Mouse (Mus musculus): Measurements from ENCODE around the gene Cdc37.
A peak's percentile ranks its signal among the peaks of the same experiment; 100 is the strongest.

The Cdc37 gene

GRCm38 (mm10) chr9:21167140-21168097 lies 17.6 kb upstream of the Cdc37 start:
- peak in 1 of 2 experiments; percentile 41 for DNase-seq (ENCODE audit: low spot score in 2 of 2)

- DNase-seq (ENCODE audit: low spot score in 2 of 2): no peak
Measured at GRCm38 (mm10) chr9:21166516-21166915, 16.7 kb upstream of the Cdc37 start.

GRCm38 (mm10) chr9:21165952-21166451 lies 16.2 kb upstream of the Cdc37 start:
- DNase-seq (ENCODE audit: low spot score in 2 of 2): peak in 1 of 2 experiments; percentile 72

- peak in 1 of 2 experiments; percentile 50 for DNase-seq (ENCODE audit: low spot score in 2 of 2)
Measured at GRCm38 (mm10) chr9:21165041-21165951, 15.5 kb upstream of the Cdc37 start, which contains the start of gene Pde4a. TSS of gene Pde4a (plus strand) at chr9:21165714.

GRCm38 (mm10) chr9:21164072-21164471 lies 14.3 kb upstream of the Cdc37 start:
- peak in 1 of 2 experiments; percentile 37 for DNase-seq (ENCODE audit: low spot score in 2 of 2)

GRCm38 (mm10) chr9:21163086-21164050 lies 13.6 kb upstream of the Cdc37 start:
- no peak for DNase-seq (ENCODE audit: low spot score in 2 of 2)

- DNase-seq (ENCODE audit: low spot score in 2 of 2): peak; percentile 82 to 89
Measured at GRCm38 (mm10) chr9:21161209-21161909, 11.6 kb upstream of the Cdc37 start.

GRCm38 (mm10) chr9:21154787-21155186 lies 5.0 kb upstream of the Cdc37 start:
- DNase-seq (ENCODE audit: low spot score in 2 of 2): no peak

- DNase-seq (ENCODE audit: low spot score in 2 of 2): no peak
Measured at GRCm38 (mm10) chr9:21153833-21154232, 4.1 kb upstream of the Cdc37 start.

- DNase-seq (ENCODE audit: low spot score in 2 of 2): no peak
Measured at GRCm38 (mm10) chr9:21153331-21153730, 3.5 kb upstream of the Cdc37 start.

- DNase-seq (ENCODE audit: low spot score in 2 of 2): peak in 1 of 2 experiments; percentile 62
Measured at GRCm38 (mm10) chr9:21152715-21153114, 2.9 kb upstream of the Cdc37 start.

GRCm38 (mm10) chr9:21149077-21149653 lies 617 bp downstream of the Cdc37 start:
- DNase-seq (ENCODE audit: low spot score in 2 of 2): no peak

- no peak for DNase-seq (ENCODE audit: low spot score in 2 of 2)
Measured at GRCm38 (mm10) chr9:21148427-21148826, 1.4 kb downstream of the Cdc37 start.

- peak in 1 of 2 experiments; percentile 72 for DNase-seq (ENCODE audit: low spot score in 2 of 2)
Measured at GRCm38 (mm10) chr9:21146722-21147121, 3.1 kb downstream of the Cdc37 start.

GRCm38 (mm10) chr9:21145431-21145830 lies 4.4 kb downstream of the Cdc37 start:
- no peak for DNase-seq (ENCODE audit: low spot score in 2 of 2)

GRCm38 (mm10) chr9:21144361-21144760 lies 5.4 kb downstream of the Cdc37 start:
- no peak for DNase-seq (ENCODE audit: low spot score in 2 of 2)

- DNase-seq (ENCODE audit: low spot score in 2 of 2): no peak
Measured at GRCm38 (mm10) chr9:21141922-21142321, 7.9 kb downstream of the Cdc37 start.

- no peak for DNase-seq (ENCODE audit: low spot score in 2 of 2)
Measured at GRCm38 (mm10) chr9:21138386-21138785, 11.4 kb downstream of the Cdc37 start.

GRCm38 (mm10) chr9:21137229-21137628 lies 12.6 kb downstream of the Cdc37 start:
- DNase-seq (ENCODE audit: low spot score in 2 of 2): peak; percentile 61 to 82

GRCm38 (mm10) chr9:21136401-21136800 lies 13.4 kb downstream of the Cdc37 start:
- no peak for DNase-seq (ENCODE audit: low spot score in 2 of 2)
